Mouse (Mus musculus) small intestine, adult 2 months (tissue): ENCODE measurements around the gene Rps15.

Experiments
- CTCF ChIP-seq: fragments of 200-500 bp; IDR thresholded peaks from 2 replicates; pipeline ENCODE4 v1.5.1; 2012; ENCODE audit warnings: low read depth, mild to moderate bottlenecking, control low read depth, inconsistent platforms, low read length, moderate library complexity, mixed read lengths; ENCODE audit not compliant: insufficient replicate concordance, insufficient read length; ENCODE audit errors: extremely low read depth
- POLR2A ChIP-seq: fragments of 200-500 bp; IDR thresholded peaks from 2 replicates; pipeline ENCODE4 v1.6.1; 2012; ENCODE audit warnings: low read depth, mild to moderate bottlenecking, control low read depth, inconsistent platforms, low read length, moderate library complexity

DNA sequence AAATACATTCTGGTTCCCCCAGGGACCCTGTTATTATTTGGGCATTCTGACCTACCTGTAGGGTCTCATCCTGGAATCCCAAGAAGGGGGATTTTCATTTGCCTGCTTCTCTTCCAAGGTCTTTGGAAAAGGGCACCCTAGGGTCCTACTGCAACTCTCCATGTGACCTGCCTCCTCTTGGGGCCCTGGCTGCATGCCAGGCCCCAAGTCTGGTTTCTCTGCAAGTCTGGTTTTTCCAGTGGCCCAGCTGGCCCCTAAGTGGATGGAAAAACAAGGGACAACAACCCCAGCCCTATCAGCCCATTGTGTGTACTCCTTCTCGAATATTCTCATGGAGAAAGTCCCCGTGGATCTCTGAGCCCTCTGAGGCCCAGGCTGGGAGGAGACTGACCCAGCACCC, 38.6 kb downstream of the Rps15 start:
- TF ChIP-seq CTCF (no peak), POLR2A (no peak)
